Mouse (Mus musculus): ENCODE data around the gene Eps8l3. TPM values are rescaled to one million over a fixed set of nuclear protein-coding genes. Genes with fewer than 3 reads are reported as not detected.
"Not testable (repeated sequence)": the region's sequence is repeated elsewhere in the genome, so short reads cannot be mapped to it uniquely, and the experiment has no call there.

The Eps8l3 gene
- total RNA-seq, 2 experiments from 2014 or later, result not detected

DNA sequence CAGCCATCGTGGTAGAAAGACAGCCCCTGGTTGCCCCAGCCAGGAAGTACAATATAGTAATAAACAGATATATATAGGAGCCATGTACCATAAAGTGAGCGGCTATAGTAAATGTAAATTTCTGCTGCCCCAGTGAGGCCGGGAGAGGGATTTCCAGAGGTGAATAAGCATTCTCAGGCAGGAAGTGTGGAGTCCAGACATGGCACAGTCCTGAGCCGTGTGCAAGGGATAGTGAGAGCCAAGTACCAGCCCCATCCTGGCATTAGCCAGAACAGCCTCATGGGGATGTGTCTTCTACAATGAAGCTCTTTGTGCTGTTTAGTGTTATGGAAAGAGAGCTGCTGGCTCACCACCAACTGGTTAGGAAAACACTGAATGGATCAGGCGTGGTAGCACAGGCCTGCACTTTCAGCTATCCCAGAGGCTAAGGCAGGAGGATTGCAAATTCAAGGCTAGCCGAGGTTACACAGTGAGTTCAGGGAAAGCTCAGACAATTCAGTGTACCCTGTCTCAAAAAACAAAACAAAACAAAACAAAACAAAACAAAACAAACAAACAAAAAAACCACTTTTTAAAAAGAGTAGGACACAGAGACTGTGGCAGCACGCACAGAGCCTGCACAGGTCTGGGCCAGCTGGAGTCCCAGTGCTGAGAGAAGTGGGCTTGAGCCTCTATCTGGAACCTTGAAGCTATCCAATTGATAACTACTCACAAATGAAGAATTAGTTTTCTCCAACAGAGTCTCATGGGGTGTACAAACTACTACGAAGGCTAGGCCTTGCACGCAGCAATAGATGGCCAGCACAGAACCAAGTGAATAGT lies 10.9 kb downstream of the Eps8l3 start:
- ATAC-seq (replicated peaks; ENCODE audit: low FRiP score, low TSS enrichment, poor library complexity, severe bottlenecking), result no peak

DNA sequence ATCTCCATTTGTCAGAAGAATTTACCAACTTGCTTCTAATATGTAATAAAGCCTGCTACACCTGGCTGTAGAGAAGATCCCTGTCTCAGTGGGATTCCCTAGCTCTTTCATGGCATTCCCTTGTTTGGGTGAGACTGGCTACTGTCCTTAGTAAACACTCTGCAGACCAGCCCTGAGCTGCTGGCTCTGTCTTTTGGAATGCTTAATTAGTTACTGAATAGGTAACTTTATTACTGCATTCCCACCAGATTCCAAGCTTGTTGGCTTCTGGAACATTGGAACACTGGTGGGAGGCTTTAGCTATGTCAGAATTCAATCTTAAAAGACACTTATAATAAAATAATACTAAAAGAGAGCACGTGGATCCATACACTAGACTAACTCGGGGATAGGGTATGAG lies 12.2 kb downstream of the Eps8l3 start:
- not testable (repeated sequence) for ATAC-seq (replicated peaks; ENCODE audit: low FRiP score, low TSS enrichment, poor library complexity, severe bottlenecking)

DNA sequence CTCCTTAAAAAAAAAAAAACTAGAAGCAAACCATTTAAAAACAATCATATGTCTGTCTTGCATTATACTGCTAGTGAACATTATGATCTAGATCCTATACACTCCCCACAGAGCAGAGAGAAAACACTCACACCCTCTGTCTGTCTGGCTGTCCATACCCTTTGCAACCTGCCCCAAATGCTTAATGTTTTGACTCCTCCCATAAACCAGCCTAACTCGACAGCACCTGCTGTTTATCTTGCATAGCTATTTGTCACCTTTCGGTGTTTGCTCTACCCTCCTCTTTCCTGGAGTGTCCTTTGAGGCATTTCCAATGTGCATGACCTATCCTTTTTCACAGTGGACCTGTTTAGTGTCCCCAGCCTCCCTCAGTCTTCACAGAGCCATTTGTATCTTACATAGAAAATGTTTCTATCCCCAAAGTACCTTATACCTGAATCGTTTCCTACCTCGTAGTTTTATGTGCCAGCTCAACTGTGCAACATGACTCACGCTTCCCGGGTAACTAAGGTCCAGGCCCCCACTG lies 18.2 kb downstream of the Eps8l3 start:
- peak; percentile 40 for ATAC-seq (replicated peaks; ENCODE audit: low FRiP score, low TSS enrichment, poor library complexity, severe bottlenecking)

DNA sequence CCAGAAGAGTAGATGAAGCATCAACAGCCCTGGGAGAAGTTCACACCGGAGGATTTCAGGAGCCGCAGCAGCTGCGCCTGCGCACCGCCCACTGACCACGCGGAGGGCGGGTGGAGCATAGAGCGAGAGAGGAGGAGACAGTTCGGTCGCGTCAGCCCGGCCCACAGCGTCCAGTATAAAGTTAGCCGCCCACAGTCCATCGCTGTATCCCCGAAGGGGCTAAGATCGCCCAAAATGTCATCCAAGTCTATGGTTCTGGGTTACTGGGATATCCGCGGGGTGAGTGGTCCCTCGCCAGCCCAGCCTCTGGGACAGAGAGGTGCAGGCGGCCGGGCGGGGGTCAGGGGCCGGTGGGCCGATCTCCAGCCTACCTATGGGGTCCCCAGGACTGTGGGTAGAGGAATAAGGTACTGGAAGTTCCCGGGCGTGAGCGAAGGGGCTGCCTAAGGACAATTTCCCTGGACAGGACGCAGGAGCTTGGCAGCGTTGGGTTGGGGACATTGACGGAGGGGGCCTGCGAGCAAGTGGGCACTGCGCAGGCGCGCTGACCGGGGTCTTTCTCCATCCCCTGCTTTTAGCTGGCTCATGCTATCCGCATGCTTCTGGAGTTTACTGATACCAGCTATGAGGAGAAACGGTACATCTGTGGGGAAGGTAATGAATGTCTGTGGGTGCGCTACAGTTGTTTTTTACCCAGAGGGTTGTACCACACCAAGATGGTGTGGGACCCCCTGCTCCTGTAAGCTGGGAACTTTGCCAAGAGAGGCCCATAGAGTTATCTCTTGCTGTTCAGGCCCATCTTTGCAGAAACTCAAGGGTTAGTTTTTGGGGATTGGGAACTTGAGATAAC lies 18.9 kb downstream of the Eps8l3 start, which contains the start of gene Gstm5:
TSS of gene Gstm5 (plus strand) at position 102 of the 850 bp plus-strand sequence.
- peak; percentile 89 for ATAC-seq (replicated peaks; ENCODE audit: low FRiP score, low TSS enrichment, poor library complexity, severe bottlenecking)

DNA sequence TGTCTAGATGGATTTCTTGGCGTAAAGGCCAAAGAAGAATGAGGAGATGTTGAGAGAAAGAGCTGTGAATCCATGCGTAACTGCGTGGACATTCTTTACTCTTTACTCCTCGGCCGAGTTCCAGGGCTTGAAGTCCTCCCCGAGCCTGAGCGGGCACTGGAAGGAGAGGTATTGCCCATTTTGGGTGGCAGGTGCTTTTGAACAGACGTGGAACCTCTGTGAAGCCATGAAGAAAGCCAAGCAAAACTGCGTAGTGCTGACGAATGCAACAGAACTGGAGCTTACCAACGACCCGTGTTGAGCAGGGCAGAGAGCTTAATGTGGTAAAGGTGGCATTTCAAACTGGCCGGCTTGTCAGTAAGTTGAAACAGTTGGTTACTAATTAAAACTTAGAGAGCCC lies 21.7 kb downstream of the Eps8l3 start:
- no peak for ATAC-seq (replicated peaks; ENCODE audit: low FRiP score, low TSS enrichment, poor library complexity, severe bottlenecking)

DNA sequence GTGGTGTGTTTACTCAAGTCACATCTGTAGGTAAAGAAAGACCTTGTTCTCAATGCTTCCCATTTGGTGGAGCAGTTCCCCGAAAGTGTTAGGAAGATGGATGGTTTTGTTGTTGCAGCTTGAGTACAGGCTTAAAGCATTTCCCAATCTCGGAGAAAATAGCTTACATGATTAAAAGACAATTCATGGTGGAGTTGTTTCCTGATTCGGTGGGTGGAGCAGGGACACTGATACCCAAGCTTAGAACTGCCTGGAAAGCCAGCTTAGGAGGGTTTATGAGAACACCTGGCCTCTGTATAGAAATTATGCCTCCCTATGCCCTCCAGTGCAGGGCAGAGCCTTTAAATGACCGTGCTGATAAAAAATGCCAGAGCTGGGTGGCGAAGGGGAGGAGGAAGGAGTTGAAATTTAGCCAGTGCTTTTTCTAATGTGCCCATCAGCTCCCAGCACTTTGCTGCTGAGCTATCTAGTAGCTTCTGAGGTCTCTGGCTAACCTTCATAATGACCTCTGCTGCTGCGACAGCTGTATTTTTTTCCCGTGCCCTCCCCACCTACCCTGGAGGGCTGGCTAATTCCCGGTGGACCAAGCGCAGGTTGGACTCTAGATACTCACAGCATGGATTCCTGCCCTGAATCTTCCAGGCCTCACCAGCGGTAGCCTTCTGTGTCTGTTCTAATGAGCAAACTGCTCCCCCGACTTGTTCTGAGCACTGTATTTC lies 24.1 kb downstream of the Eps8l3 start:
- no peak for ATAC-seq (replicated peaks; ENCODE audit: low FRiP score, low TSS enrichment, poor library complexity, severe bottlenecking)

DNA sequence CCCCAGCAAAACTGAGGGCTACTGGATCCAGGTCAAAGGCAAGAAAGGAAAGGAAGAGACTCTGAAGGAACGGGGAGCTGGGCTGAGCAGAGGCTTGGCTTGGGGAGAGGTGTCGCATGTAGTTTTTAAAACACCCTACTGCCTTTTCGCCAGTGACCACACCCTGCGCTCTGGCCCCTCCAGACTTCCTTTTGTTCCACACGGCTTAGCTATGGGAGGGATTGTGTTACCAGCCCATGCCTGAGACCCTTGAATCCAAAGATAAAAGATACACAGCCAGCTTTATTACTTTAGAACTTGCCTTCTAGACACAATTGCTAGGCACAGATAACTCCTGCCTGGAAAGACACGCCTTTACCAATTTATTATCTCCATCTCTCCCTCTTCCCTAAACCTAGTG lies 28.9 kb downstream of the Eps8l3 start:
- peak; percentile 45 for ATAC-seq (replicated peaks; ENCODE audit: low FRiP score, low TSS enrichment, poor library complexity, severe bottlenecking)

DNA sequence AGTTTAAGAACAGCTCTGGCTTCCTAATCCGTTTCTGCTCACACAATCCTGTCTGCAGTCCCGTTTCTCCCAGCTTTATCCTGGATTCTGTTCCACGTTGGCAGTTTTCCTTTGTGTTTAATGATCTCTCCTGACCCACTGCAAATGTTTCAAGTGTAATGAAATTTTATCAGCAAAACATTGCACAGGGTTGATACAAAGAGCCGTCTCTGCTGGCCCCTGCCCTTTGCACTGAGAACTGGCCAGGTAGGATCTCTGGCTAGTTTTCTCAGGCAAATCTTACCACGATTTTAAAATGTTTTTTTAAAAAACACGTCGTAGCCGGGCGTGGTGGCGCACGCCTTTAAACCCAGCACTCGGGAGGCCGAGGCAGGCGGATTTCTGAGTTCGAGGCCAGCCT lies 39.6 kb downstream of the Eps8l3 start:
- no peak for ATAC-seq (replicated peaks; ENCODE audit: low FRiP score, low TSS enrichment, poor library complexity, severe bottlenecking)

DNA sequence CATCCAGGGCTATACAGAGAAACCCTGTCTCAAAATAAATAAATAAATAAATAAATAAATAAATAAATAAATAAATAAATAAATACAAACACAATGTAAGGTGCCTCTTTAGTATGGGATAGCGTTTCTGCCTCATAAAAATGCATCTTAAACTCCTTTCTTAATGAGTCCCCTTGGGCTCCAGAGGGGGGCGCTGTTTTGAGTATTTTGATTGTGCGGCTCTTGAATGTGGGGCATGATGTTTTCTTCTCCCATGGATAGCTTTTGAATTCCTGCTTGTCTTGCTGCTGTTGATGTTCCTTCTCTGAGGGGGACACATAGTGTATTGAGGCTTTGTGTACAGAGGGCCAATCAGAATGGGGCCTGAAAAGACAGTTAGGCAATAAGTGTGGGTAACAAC lies 40.1 kb downstream of the Eps8l3 start:
- peak; percentile 57; the same call in 1 of the 2 replicates for ATAC-seq (replicated peaks; ENCODE audit: low FRiP score, low TSS enrichment, poor library complexity, severe bottlenecking)

DNA sequence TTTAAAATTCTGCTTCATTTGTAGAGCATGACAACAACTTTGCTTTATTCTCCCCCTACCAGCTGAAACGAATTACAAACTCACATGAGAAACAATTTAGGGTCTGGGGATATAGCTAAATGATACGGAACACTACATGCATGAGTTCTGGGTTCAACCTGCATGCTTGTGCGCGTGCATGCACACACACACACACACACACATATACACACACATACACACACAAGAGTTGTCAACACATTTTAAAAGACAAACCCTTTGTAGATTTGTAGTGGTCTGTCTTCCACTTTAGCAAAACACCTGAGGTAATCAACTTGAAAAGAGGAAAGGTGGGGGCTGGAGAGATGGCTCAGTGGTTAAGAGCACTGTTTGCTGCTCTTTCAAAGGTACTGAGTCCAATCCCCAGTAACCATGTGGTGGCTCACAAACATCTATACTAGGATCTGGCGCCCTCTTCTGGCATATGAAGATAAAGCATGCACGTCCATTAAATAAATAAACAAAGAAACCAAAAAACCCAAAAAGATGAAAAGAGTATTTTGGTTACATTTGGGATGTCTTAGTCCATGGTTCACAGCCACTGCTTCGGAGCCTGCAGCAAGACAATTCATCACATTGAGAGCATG lies 40.9 kb downstream of the Eps8l3 start:
- ATAC-seq (replicated peaks; ENCODE audit: low FRiP score, low TSS enrichment, poor library complexity, severe bottlenecking), result peak; percentile 78

DNA sequence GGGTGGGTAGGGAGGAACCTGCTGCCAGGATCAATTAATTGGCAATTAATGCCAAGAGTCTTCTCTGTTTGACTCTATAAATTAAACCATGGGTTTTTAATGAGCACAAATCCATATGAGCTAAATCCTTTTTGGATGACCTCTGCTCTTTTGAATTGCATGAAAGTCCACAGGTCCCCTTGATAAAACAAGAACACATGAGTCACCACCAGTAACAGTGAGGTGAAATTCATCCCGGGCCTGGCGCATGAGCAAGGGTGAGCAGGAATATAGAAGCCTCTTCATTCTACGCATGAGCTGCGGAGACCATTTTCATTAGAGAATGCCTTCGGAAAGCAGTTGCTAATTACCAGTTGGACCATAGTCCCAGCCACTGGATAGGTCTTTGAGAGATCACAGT lies 43.3 kb downstream of the Eps8l3 start:
- no peak for ATAC-seq (replicated peaks; ENCODE audit: low FRiP score, low TSS enrichment, poor library complexity, severe bottlenecking)

DNA sequence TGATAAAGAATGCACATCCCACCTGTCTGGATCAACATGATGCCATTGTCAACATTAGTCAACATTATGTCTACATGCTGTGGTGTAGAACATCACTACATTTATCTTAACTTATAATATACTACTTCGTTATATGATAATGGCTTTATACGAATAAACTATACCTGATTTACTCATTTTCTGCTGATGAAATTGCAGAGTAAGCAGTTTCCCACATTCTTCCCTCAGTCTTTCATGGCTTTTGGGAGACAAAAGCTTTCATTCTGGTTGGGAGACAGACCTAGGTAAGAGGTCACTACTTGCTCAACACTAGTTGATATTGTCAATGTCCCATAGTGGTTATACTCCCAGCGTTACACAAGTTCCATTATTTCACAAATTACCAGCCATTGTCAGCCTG lies 48.3 kb downstream of the Eps8l3 start:
- no peak for ATAC-seq (replicated peaks; ENCODE audit: low FRiP score, low TSS enrichment, poor library complexity, severe bottlenecking)

DNA sequence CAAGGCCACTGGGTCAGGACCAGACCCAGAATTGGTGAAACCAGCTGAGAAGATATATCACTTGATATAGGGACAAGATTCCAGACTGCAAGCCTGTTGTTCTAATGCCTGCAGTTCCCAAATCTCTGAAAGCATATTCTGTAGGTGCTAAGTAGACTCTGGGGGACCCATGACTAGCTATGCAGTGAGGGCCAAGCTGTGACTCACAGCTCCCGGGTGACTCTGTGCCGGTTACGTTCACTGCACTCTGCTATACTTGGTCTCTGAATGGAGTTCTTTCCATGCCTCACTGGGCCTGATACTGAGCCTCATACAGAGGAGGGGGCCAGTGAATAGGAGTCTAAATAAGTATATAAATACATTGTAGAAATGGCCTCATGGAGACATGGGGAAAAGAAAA lies 50.8 kb downstream of the Eps8l3 start:
- no peak for ATAC-seq (replicated peaks; ENCODE audit: low FRiP score, low TSS enrichment, poor library complexity, severe bottlenecking)

DNA sequence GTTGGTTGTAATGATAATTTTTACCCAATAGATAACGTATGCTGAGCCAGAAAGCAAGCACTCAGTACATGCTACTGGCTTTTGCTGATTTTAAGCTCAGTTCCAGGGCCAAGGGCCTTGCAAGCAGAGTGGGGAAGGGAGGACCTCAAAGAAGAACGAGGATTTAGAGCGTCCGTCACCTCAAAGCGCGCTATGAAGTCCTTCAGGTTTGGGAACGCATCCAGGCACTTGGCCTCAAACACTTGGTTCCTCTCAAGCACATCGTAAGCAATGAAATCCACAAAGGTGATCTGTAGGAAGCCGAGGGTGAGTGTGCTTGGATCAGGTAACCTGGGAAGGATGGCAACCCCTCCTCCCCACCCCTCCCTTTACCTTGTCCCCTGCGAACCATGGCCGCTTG lies 51.7 kb downstream of the Eps8l3 start:
- ATAC-seq (replicated peaks; ENCODE audit: low FRiP score, low TSS enrichment, poor library complexity, severe bottlenecking), result no peak

DNA sequence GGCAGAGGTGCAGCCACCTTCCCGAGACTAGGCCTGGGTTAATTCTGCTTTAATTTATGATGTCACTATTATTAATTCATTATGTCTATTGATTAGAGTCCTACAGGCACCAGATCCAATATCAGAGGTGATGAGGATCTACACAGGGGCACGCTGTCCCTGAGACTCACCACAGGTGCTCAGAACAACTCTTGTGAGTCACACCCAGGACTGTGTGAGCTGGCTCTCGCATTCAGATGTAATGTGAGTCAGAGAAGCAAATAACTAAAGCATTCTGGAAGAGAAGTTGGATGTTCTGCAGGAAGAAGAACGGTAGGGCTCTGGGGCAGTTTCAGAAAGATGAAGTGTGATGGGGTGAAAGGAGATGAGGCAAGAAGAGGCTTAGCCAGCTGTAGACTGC lies 52.2 kb downstream of the Eps8l3 start:
- ATAC-seq (replicated peaks; ENCODE audit: low FRiP score, low TSS enrichment, poor library complexity, severe bottlenecking), result no peak

DNA sequence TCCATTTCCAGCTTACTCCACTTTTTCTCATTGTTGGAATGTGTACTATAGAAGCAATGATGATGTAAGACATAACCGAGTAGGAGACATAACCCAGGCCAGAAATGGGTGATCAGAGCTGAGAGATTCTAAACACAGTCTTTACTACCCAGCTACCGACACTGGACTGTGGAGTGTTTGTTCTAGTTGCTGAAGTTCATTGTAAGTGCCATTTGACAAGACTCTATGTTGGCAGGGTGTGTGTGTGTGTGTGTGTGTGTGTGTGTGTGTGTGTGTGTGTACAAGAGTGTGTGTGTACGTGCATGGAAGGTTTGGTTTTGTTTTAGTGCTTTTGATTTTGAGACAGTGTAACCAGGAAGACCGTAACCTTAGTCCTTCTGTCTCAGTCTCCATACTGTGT lies 52.7 kb downstream of the Eps8l3 start:
- ATAC-seq (replicated peaks; ENCODE audit: low FRiP score, low TSS enrichment, poor library complexity, severe bottlenecking), result no peak

DNA sequence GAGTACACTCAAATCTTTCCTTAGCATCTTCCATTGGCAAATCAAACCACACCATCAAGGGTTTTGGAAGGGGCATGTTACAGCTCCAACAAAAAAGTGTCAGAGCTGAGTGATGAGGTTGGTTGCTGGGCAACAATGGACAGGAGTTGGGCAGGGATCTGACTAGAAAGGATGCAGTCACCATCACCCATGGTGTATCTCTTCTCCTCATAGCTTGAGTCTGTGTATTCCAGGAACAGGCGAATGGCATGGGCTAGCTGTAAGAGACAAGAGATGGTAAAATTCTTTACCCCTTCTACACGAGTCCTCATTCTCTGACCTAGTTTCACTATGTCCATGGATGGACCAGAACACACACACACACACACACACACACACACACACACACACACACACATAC lies 54.1 kb downstream of the Eps8l3 start:
- no peak for ATAC-seq (replicated peaks; ENCODE audit: low FRiP score, low TSS enrichment, poor library complexity, severe bottlenecking)

DNA sequence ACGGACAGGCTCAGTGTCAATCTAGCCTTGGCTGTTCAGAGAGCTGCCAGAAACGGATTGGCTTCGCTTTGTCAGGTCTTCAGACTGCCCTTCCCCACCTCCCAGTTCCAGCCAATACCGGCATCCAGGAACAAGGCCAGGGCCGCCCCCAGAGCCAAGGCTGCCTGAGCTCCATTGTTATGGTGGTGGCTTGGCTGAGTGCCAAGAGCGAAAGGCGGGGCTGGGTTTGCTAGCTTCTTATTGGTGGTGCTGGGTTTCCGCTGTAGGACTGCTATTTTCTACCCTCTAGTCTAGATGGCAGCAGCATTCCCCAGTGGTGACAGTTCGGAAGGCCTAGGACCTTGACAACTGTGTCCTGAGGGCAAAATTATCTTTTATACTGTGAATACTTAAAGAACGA lies 54.6 kb downstream of the Eps8l3 start, which contains the start of gene Gstm7:
TSS of gene Gstm7 (minus strand) at position 148 of the 400 bp plus-strand sequence.
- ATAC-seq (replicated peaks; ENCODE audit: low FRiP score, low TSS enrichment, poor library complexity, severe bottlenecking), result peak; percentile 95

DNA sequence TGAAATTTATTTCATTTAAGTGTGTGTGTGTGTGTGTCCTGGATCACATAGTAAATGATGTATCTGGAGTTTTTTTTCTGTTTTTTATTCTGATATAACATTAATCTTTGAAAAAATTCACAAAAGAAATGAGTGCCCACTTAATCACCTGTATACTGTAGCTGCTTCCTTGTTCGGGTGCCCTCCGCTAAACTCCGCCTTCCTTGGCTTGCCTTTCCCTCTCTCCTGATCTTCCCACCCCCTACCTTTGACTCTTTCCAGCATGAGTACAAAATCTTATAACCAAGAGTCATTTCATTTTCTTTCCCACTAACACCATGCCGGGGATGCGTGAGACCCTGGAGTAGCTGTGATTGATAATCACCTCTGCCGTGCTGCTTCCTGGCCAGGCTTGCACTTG lies 55.1 kb downstream of the Eps8l3 start:
- no peak for ATAC-seq (replicated peaks; ENCODE audit: low FRiP score, low TSS enrichment, poor library complexity, severe bottlenecking)

Data from megakaryocyte-erythroid progenitor cell, adult 5-6 weeks (primary cell).